Mouse (Mus musculus): ENCODE data around the gene Mterf1b. TPM values are rescaled to one million over a fixed set of nuclear protein-coding genes. Genes with fewer than 3 reads are reported as not detected.

Gene Mterf1b
- total RNA-seq, 4 experiments from 2014 or later = 6.1 to 7.1 (median 6.6) TPM

GRCm38 (mm10) chr5:4245004-4245403, 52.8 kb downstream of the Mterf1b start:
- no peak for DNase-seq (ENCODE audit: low spot score in 2 of 2)

GRCm38 (mm10) chr5:4246095-4246494, 53.9 kb downstream of the Mterf1b start:
- DNase-seq (ENCODE audit: low spot score in 2 of 2) = no peak

Other genes starting within 250 kb of the Mterf1b start
- gene Cyp51, start 87.6 kb upstream of the Mterf1b start, total RNA-seq (2022) = 10 to 100 TPM; 41.5 to 43.5 (median 42.5) TPM